Mouse (Mus musculus): ENCODE data around the gene Txnrd2.

Txnrd2 gene

GRCm38 (mm10) chr16:18455407-18455806, 29.2 kb downstream of the Txnrd2 start:
- no peak for DNase-seq

GRCm38 (mm10) chr16:18458661-18459060, 32.5 kb downstream of the Txnrd2 start:
- DNase-seq: no peak

- no peak for DNase-seq
Observed at GRCm38 (mm10) chr16:18459335-18459954, 33.3 kb downstream of the Txnrd2 start.

GRCm38 (mm10) chr16:18459955-18460370, 33.8 kb downstream of the Txnrd2 start:
- DNase-seq: no peak

GRCm38 (mm10) chr16:18460826-18461225, 34.6 kb downstream of the Txnrd2 start:
- no peak for DNase-seq

GRCm38 (mm10) chr16:18462031-18462430, 35.8 kb downstream of the Txnrd2 start:
- DNase-seq: no peak

GRCm38 (mm10) chr16:18462598-18462997, 36.4 kb downstream of the Txnrd2 start:
- no peak for DNase-seq

GRCm38 (mm10) chr16:18464271-18464670, 38.1 kb downstream of the Txnrd2 start:
- no peak for DNase-seq

GRCm38 (mm10) chr16:18470829-18471228, 44.6 kb downstream of the Txnrd2 start:
- no peak for DNase-seq

- DNase-seq: no peak
Observed at GRCm38 (mm10) chr16:18471381-18471955, 45.3 kb downstream of the Txnrd2 start.

GRCm38 (mm10) chr16:18471976-18472375, 45.8 kb downstream of the Txnrd2 start:
- no peak for DNase-seq

- DNase-seq: no peak
Observed at GRCm38 (mm10) chr16:18472416-18472815, 46.2 kb downstream of the Txnrd2 start.

GRCm38 (mm10) chr16:18472976-18473375, 46.8 kb downstream of the Txnrd2 start:
- DNase-seq: no peak

GRCm38 (mm10) chr16:18474021-18474420, 47.8 kb downstream of the Txnrd2 start:
- DNase-seq: no peak

- no peak for DNase-seq
Observed at GRCm38 (mm10) chr16:18477996-18478395, 51.8 kb downstream of the Txnrd2 start.

- no peak for DNase-seq
Observed at GRCm38 (mm10) chr16:18479667-18480066, 53.5 kb downstream of the Txnrd2 start.

- no peak for DNase-seq
Observed at GRCm38 (mm10) chr16:18480933-18481485, 54.8 kb downstream of the Txnrd2 start.

GRCm38 (mm10) chr16:18482431-18482830, 56.2 kb downstream of the Txnrd2 start:
- no peak for DNase-seq

- no peak for DNase-seq
Observed at GRCm38 (mm10) chr16:18483839-18484238, 57.7 kb downstream of the Txnrd2 start.

GRCm38 (mm10) chr16:18484386-18484785, 58.2 kb downstream of the Txnrd2 start:
- no peak for DNase-seq

- no peak for DNase-seq
Observed at GRCm38 (mm10) chr16:18484794-18485435, 58.7 kb downstream of the Txnrd2 start.

- DNase-seq: no peak
Observed at GRCm38 (mm10) chr16:18486126-18486525, 59.9 kb downstream of the Txnrd2 start.

- DNase-seq: no peak
Observed at GRCm38 (mm10) chr16:18490281-18490680, 64.1 kb downstream of the Txnrd2 start.

GRCm38 (mm10) chr16:18490894-18491293, 64.7 kb downstream of the Txnrd2 start:
- DNase-seq: no peak
